Mouse (Mus musculus) macrophage (primary cell): Measurements from ENCODE around the gene Gm4559. TPM values are rescaled to one million over a fixed set of nuclear protein-coding genes. Genes with fewer than 3 reads are reported as not detected.
"Not testable (repeated sequence)": the region's sequence is repeated elsewhere in the genome, so short reads cannot be mapped to it uniquely, and the experiment has no call there.

ENCODE experiments used
- H3K27ac ChIP-seq: fragments of 350-480 bp; formaldehyde crosslinking; 2 replicates; pipeline ENCODE4 v1.9.0; 2021
- H3K36me3 ChIP-seq: fragments of 350-480 bp; formaldehyde crosslinking; 2 replicates; pipeline ENCODE4 v1.9.0; 2021; ENCODE audit errors: inconsistent target
- H3K4me3 ChIP-seq: fragments of 350-480 bp; formaldehyde crosslinking; 2 replicates; pipeline ENCODE4 v1.9.0; 2021; ENCODE audit errors: inconsistent target
- H3K79me2 ChIP-seq: fragments of 350-480 bp; formaldehyde crosslinking; 2 replicates; pipeline ENCODE4 v1.9.0; 2021; ENCODE audit errors: inconsistent target
- WGBS: methylation state at CpG from one replicate; pipeline ENCODE4 v1.1.7; 2026; ENCODE audit warnings: inconsistent platforms; ENCODE audit not compliant: missing documents; 5-methylcytosine and 5-hydroxymethylcytosine counted together
- polyA plus RNA-seq: library from polyadenylated mRNA; stranded (reverse); fragments of 250-400 nt; gene quantifications from 3 replicates; pipeline ENCODE4 v1.2.4, GENCODE M21; 2018; ENCODE audit warnings: inconsistent platforms
- total RNA-seq, 78 experiments: library from RNA; depleted of rRNA; stranded (reverse); fragments of 250-400 nt; gene quantifications; 1 replicate in 9 of 78; 2 replicates in 24 of 78; 3 replicates in 43 of 78; 4 replicates in 2 of 78; pipeline ENCODE4 v1.2.4; 2018; ENCODE audit warnings: inconsistent platforms in 56 of 78

Gm4559 gene
- total RNA-seq (2018; cell fraction: chromatin; rRNA removed): not detected
- total RNA-seq (2018; cell fraction: cytosol; rRNA removed): not detected
- not detected for total RNA-seq (2018; cell fraction: nucleus; rRNA removed)
- polyA plus RNA-seq: not detected in 3 replicates

DNA sequence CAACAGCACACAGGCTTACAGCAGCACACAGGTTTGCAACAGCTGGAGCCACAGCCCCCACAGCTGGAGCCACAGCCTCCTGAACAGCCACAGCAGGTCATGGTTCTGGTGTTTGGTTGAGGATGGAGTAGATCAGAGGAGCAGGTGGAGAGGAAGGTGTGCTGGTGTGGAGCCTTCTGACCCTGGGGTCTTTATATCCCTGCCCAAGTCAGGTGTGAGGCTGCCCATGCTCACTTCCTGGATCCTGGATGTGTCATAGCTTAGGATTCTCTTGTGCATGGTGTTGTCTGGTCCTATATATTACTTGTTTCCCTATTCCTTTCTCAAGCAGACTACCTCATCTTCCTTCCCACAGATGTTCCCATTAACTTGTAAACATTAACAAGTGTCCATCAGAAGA is at the start of gene Gm4559:
Gene Gm4559, minus strand, starts transcription at position 101 of the 400 bp plus-strand sequence.
- not testable (repeated sequence) for H3K27ac ChIP-seq, H3K36me3 ChIP-seq, H3K4me3 ChIP-seq, H3K79me2 ChIP-seq

- Histone ChIP-seq H3K79me2 (no peaks in the 10 kb centered on the region), H3K36me3 (no peaks in the 10 kb centered on the region), H3K4me3 (no peak overlapping the region), H3K27ac (no peak overlapping the region)
- WGBS: 80% methylated on average over 12 of the region's 12 CpGs
Observed at GRCm38 (mm10) chr7:142323396-142324117, 49.4 kb upstream of the Gm4559 start.

DNA sequence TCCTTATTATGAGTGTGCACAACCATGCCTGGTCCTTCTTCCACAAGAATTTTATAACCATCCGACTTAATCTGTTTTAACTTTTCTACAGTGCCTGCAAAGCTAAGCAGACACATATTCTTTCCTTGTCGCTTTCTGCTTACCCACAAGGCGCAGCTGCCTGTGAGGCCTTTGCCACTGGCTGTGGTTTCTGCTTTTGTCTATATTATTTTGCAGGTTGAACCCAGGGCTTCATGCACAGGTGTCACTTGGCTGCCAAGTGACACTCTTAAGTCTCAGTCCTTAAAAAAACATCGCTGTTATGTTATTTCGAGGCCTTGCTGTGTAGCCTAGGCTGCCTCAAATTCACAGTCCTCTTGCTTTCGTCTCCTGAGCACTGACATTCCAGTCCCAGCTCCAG is 48.5 kb upstream of the Gm4559 start:
- H3K36me3 ChIP-seq: no peaks in the 10 kb centered on the region
- H3K4me3 ChIP-seq: no peak overlapping the region
- no peaks in the 10 kb centered on the region for H3K79me2 ChIP-seq
- H3K27ac ChIP-seq: no peak overlapping the region
- WGBS: 100% methylated on average over 6 of the region's 6 CpGs

DNA sequence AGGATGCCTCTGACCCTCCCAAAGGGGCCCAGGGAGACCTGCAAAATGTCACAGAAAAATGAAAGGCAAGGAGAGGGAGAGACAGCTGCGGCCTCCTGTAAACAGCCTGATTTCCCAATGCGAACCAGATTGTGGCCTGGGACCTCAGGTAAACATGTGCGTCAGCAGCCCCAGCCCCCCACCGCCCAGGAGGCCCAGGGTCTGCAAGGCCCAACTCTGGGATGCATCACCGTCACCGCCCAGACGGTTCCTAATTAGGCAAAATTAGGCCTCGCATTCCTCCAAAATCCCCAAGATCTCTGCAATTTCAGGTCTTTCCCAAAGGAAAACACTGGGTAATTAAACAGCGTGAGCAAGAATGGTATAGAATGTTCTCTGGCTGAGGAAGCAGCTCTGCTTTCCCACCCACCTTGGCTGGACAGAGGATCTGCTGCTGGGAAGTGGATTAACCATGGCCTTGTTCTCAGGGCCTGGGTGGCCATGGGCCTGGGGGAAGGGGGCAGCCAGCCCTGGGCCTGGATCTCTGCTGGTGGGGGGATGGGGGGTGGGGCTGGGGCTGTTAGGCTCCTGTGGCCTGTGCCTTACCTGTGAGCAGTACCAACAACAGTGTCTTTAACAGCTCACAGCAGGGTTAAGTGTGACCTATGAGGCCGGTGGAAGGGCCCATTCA is 47.6 kb upstream of the Gm4559 start:
- H3K36me3 ChIP-seq, H3K4me3 ChIP-seq, H3K79me2 ChIP-seq, H3K27ac ChIP-seq: not testable (repeated sequence)
- 100% methylated on average over 2 of the region's 10 CpGs for WGBS

DNA sequence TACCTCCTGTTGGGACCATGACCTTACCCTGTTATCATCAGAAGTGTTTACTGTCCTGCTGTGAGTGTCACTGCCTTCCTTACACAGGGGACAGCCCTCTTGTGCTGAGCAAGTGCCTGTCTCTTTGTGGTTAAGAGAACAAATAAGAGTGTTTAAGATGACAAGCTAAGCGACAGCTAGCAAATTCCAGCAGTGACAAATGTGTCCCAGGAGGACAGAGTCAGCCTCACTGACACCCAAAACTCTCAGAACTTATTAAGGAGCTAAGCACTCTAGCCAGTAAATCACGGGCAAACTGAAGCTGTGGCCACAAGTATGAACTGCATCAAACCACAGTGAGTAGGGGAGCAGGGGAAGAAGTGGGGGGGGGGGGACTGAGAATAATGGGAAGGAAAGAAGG is 46.7 kb upstream of the Gm4559 start:
- no peaks in the 10 kb centered on the region for H3K79me2 ChIP-seq
- WGBS: 56% methylated on average over 1 of the region's 2 CpGs
- no peak overlapping the region for H3K4me3 ChIP-seq
- H3K36me3 ChIP-seq: no peaks in the 10 kb centered on the region
- no peak overlapping the region for H3K27ac ChIP-seq

- 96% methylated on average over 11 of the region's 11 CpGs for WGBS
- no peak overlapping the region for H3K27ac ChIP-seq
- H3K36me3 ChIP-seq: no peaks in the 10 kb centered on the region
Observed at GRCm38 (mm10) chr7:142319124-142319523, 45.0 kb upstream of the Gm4559 start.

DNA sequence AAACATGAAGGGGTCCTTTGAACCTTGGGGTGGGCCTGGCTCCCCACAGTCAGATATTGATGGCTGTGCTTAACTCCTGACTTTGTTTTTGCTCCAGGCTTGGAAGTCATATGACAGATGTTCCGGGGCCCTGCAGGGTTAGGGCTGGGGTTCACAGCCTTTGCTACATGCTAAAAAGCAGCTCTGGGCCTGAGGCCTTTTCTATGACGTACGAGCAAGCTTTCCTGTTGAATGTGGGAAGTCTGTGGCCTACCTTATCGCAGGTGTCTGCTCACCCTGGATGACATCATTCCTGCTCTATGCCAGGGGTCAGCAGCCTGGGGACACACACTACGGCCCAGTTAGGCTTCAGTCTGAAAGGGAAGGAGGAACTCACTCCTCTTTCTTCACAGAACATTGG is 43.1 kb upstream of the Gm4559 start:
- 92% methylated on average over 4 of the region's 5 CpGs for WGBS

More at GRCm38 (mm10) chr7:142319124-142319523, 45.0 kb upstream of the Gm4559 start:
- Histone ChIP-seq H3K79me2 (no peaks in the 10 kb centered on the region), H3K4me3 (no peak overlapping the region)

DNA sequence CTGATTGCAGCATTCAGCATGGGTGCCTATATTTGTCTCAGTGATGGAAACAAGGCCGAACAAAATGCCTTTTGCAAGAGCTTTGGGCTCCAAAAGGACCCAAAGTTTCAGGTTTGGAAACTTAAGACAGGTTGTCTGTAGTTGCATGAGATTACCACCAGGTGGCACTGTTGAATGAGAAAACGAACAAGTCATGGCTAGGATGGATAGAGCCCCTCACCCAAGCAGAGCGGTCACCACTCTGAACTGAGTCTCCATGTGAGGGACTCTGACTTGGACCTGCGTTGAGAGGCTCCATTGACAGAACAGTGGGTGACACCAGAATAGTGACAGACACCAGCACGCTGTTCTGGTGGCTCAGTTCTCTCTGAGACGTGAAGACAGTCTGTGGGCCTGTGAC is 42.4 kb upstream of the Gm4559 start:
- no peaks in the 10 kb centered on the region for H3K79me2 ChIP-seq
- H3K27ac ChIP-seq: no peak overlapping the region
- no peak overlapping the region for H3K4me3 ChIP-seq
- no peaks in the 10 kb centered on the region for H3K36me3 ChIP-seq
- whole genome bisulfite sequencing: 45% methylated on average over 6 of the region's 6 CpGs

More for the DNA sequence above, 43.1 kb upstream of the Gm4559 start:
- H3K36me3 ChIP-seq: no peaks in the 10 kb centered on the region
- no peak overlapping the region for H3K4me3 ChIP-seq
- no peak overlapping the region for H3K27ac ChIP-seq
- no peaks in the 10 kb centered on the region for H3K79me2 ChIP-seq

GRCm38 (mm10) chr7:142314600-142315285 is 40.6 kb upstream of the Gm4559 start:
- H3K4me3 ChIP-seq: no peak overlapping the region
- 89% methylated on average over 5 of the region's 5 CpGs for WGBS

GRCm38 (mm10) chr7:142303929-142304328 is 29.8 kb upstream of the Gm4559 start:
- 76% methylated on average over 1 of the region's 1 CpGs for WGBS
- not testable (repeated sequence) for H3K79me2 ChIP-seq

More at GRCm38 (mm10) chr7:142314600-142315285, 40.6 kb upstream of the Gm4559 start:
- Histone ChIP-seq H3K27ac (no peak overlapping the region), H3K79me2 (no peaks in the 10 kb centered on the region), H3K36me3 (no peaks in the 10 kb centered on the region)

GRCm38 (mm10) chr7:142303249-142303648 is 29.1 kb upstream of the Gm4559 start, which contains the start of gene Krtap5-4:
Krtap5-4 (plus strand) TSS chr7:142303549.
- 41% methylated on average over 3 of the region's 3 CpGs for WGBS
- Histone ChIP-seq H3K36me3 (no peaks in the 10 kb centered on the region), H3K4me3 (no peak within 1 kb of the TSS), H3K79me2 (no peaks in the 10 kb centered on the region), H3K27ac (no peak within 1 kb of the TSS)

More at GRCm38 (mm10) chr7:142303929-142304328, 29.8 kb upstream of the Gm4559 start:
- not testable (repeated sequence) for H3K36me3 ChIP-seq, H3K4me3 ChIP-seq, H3K27ac ChIP-seq

GRCm38 (mm10) chr7:142297018-142297417 is 22.9 kb upstream of the Gm4559 start, which contains the start of gene Krtap5-1:
Krtap5-1 (minus strand) TSS chr7:142297118.
- H3K4me3 ChIP-seq, H3K36me3 ChIP-seq, H3K27ac ChIP-seq, H3K79me2 ChIP-seq: not testable (repeated sequence)

- not testable (repeated sequence) for H3K27ac ChIP-seq, H3K36me3 ChIP-seq, H3K4me3 ChIP-seq, H3K79me2 ChIP-seq
- 37% methylated on average over 4 of the region's 4 CpGs for WGBS
Observed at GRCm38 (mm10) chr7:142296108-142296507, 21.9 kb upstream of the Gm4559 start.

DNA sequence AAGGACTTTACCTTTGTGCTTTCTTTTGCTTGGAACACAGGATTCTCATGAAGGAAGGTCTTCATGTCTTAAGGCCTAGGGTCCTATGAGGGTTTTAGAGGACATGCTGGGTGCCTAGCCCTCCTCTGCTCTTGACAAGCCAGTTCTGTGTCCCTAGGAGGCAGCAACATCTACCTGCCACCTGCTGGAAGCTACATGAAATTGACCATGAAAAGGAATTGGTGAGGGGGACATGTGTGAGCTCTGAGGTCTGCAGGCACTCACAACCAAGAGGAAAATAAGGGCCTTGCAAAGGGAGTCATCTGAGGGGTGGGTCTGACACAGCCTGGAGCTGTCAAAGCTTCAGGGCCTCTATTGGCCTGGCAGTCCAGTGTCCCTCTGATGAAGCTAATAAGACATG is 21.3 kb upstream of the Gm4559 start:
- H3K79me2 ChIP-seq: no peaks in the 10 kb centered on the region
- H3K27ac ChIP-seq: no peak overlapping the region
- H3K36me3 ChIP-seq: no peaks in the 10 kb centered on the region
- H3K4me3 ChIP-seq: no peak overlapping the region

- H3K27ac ChIP-seq, H3K36me3 ChIP-seq, H3K79me2 ChIP-seq, H3K4me3 ChIP-seq: not testable (repeated sequence)
- WGBS: no CpG with 5 or more reads among the region's 2 CpGs
Observed at GRCm38 (mm10) chr7:142293851-142294250, 19.7 kb upstream of the Gm4559 start.
